Mouse (Mus musculus): ENCODE results near the gene Rpl41. TPM values are rescaled to one million over a fixed set of nuclear protein-coding genes. Genes with fewer than 3 reads are reported as not detected.
A peak's percentile ranks its signal among the peaks of the same experiment; 100 is the strongest.
"Not testable (repeated sequence)": the region's sequence is repeated elsewhere in the genome, so short reads cannot be mapped to it uniquely, and the experiment has no call there.

Rpl41 gene
- polyA plus RNA-seq, 1 experiment from 2014 or later: 2,407 TPM

- peak overlapping the region; percentile 80 for H3K27ac ChIP-seq
- no peaks in the 10 kb centered on the region for H3K9me3 ChIP-seq
These were observed 34.5 kb upstream of the Rpl41 start for GRCm38 (mm10) chr10:128583644-128584043.

GRCm38 (mm10) chr10:128579731-128580130, 30.6 kb upstream of the Rpl41 start:
- peaks cover 17% of the 10 kb centered on the region for H3K4me1 ChIP-seq
- no peaks in the 10 kb centered on the region for H3K9me3 ChIP-seq
- H3K4me3 ChIP-seq: no peak overlapping the region
- 76% methylated on average over 4 of the region's 4 CpGs for WGBS
- 0 out of 2 replicates have a peak, but pooled peaks cover 4% of the 10 kb centered on the region for H3K27me3 ChIP-seq (ENCODE audit: insufficient read depth, poor library complexity, severe bottlenecking)
- DNase-seq (ENCODE audit: low spot score): no peak
- no peak overlapping the region for H3K27ac ChIP-seq
- H3K36me3 ChIP-seq: peaks cover 11% of the 10 kb centered on the region; the same call in 1 of the 2 replicates

More at GRCm38 (mm10) chr10:128583644-128584043, 34.5 kb upstream of the Rpl41 start:
- Histone ChIP-seq H3K4me1 (peaks cover 32% of the 10 kb centered on the region), H3K27me3 (ENCODE audit: insufficient read depth, poor library complexity, severe bottlenecking) (peaks cover 42% of the 10 kb centered on the region), H3K36me3 (no peaks in the 10 kb centered on the region), H3K4me3 (peak overlapping the region; percentile 45)
- WGBS: 17% methylated on average over 7 of the region's 7 CpGs
- peak; percentile 88 for DNase-seq (ENCODE audit: low spot score)

- WGBS: 74% methylated on average over 3 of the region's 3 CpGs
- Histone ChIP-seq H3K9me3 (no peaks in the 10 kb centered on the region), H3K36me3 (peaks cover 11% of the 10 kb centered on the region; the same call in 1 of the 2 replicates), H3K27ac (no peak overlapping the region), H3K4me1 (peaks cover 17% of the 10 kb centered on the region), H3K4me3 (no peak overlapping the region), H3K27me3 (ENCODE audit: insufficient read depth, poor library complexity, severe bottlenecking) (no peaks in the 10 kb centered on the region)
- DNase-seq (ENCODE audit: low spot score): no peak
These were observed 30.2 kb upstream of the Rpl41 start for GRCm38 (mm10) chr10:128579298-128579697.

GRCm38 (mm10) chr10:128578330-128578729, 29.2 kb upstream of the Rpl41 start:
- Histone ChIP-seq H3K9me3 (no peaks in the 10 kb centered on the region), H3K4me1 (peaks cover 8% of the 10 kb centered on the region), H3K4me3 (no peak overlapping the region), H3K27ac (no peak overlapping the region), H3K36me3 (peaks cover 11% of the 10 kb centered on the region; the same call in 1 of the 2 replicates), H3K27me3 (ENCODE audit: insufficient read depth, poor library complexity, severe bottlenecking) (no peaks in the 10 kb centered on the region)
- 61% methylated on average over 11 of the region's 11 CpGs for WGBS
- no peak for DNase-seq (ENCODE audit: low spot score)

- DNase-seq (ENCODE audit: low spot score): no peak
- 0 out of 2 replicates have a peak, but pooled peaks cover 3% of the 10 kb centered on the region for H3K4me1 ChIP-seq
- no peaks in the 10 kb centered on the region for H3K9me3 ChIP-seq
- H3K27ac ChIP-seq: no peak overlapping the region
- H3K4me3 ChIP-seq: no peak overlapping the region
- peaks cover 11% of the 10 kb centered on the region; the same call in 1 of the 2 replicates for H3K27me3 ChIP-seq (ENCODE audit: insufficient read depth, poor library complexity, severe bottlenecking)
- H3K36me3 ChIP-seq: peaks cover 32% of the 10 kb centered on the region
- 95% methylated on average over 2 of the region's 2 CpGs for WGBS
These were observed 26.0 kb upstream of the Rpl41 start for GRCm38 (mm10) chr10:128575063-128575462.

GRCm38 (mm10) chr10:128565788-128566531, 16.9 kb upstream of the Rpl41 start, which contains the start of gene Pa2g4:
Pa2g4 (minus strand) TSS chr10:128565987.
- Histone ChIP-seq H3K27me3 (ENCODE audit: insufficient read depth, poor library complexity, severe bottlenecking) (0 out of 2 replicates have a peak, but pooled peaks cover 2% of the 10 kb centered on the region), H3K9me3 (no peaks in the 10 kb centered on the region), H3K4me1 (peaks cover 16% of the 10 kb centered on the region), H3K36me3 (peaks cover 37% of the 10 kb centered on the region), H3K27ac (peak within 1 kb of the TSS; percentile 92), H3K4me3 (peak within 1 kb of the TSS; percentile 87)
- DNase-seq (ENCODE audit: low spot score): peak; percentile 100
- WGBS: under 1% methylated on average over 58 of the region's 58 CpGs

GRCm38 (mm10) chr10:128565206-128565787, 16.2 kb upstream of the Rpl41 start:
- DNase-seq (ENCODE audit: low spot score): no peak
- under 1% methylated on average over 46 of the region's 46 CpGs for WGBS
- peak overlapping the region; percentile 87 for H3K4me3 ChIP-seq
- H3K36me3 ChIP-seq: peaks cover 41% of the 10 kb centered on the region
- H3K27ac ChIP-seq: peak overlapping the region; percentile 92
- H3K4me1 ChIP-seq: peaks cover 16% of the 10 kb centered on the region
- no peaks in the 10 kb centered on the region for H3K27me3 ChIP-seq (ENCODE audit: insufficient read depth, poor library complexity, severe bottlenecking)
- no peaks in the 10 kb centered on the region for H3K9me3 ChIP-seq

GRCm38 (mm10) chr10:128563544-128563943, 14.4 kb upstream of the Rpl41 start:
- Histone ChIP-seq H3K27me3 (ENCODE audit: insufficient read depth, poor library complexity, severe bottlenecking) (no peaks in the 10 kb centered on the region), H3K4me3 (no peak overlapping the region), H3K36me3 (peaks cover 55% of the 10 kb centered on the region), H3K27ac (no peak overlapping the region), H3K4me1 (peaks cover 16% of the 10 kb centered on the region), H3K9me3 (no peaks in the 10 kb centered on the region)
- no peak for DNase-seq (ENCODE audit: low spot score)
- WGBS: 87% methylated on average over 6 of the region's 6 CpGs

GRCm38 (mm10) chr10:128556963-128557362, 7.9 kb upstream of the Rpl41 start:
- no peak for DNase-seq (ENCODE audit: low spot score)
- Histone ChIP-seq H3K4me3 (no peak overlapping the region), H3K27ac (no peak overlapping the region), H3K36me3 (peaks cover 52% of the 10 kb centered on the region), H3K9me3 (no peaks in the 10 kb centered on the region), H3K4me1 (no peaks in the 10 kb centered on the region), H3K27me3 (ENCODE audit: insufficient read depth, poor library complexity, severe bottlenecking) (no peaks in the 10 kb centered on the region)
- WGBS: 85% methylated on average over 6 of the region's 6 CpGs

- peaks cover 45% of the 10 kb centered on the region for H3K36me3 ChIP-seq
- no peak overlapping the region for H3K27ac ChIP-seq
- H3K4me1 ChIP-seq: no peaks in the 10 kb centered on the region
- DNase-seq (ENCODE audit: low spot score): no peak
- no peaks in the 10 kb centered on the region for H3K9me3 ChIP-seq
- H3K4me3 ChIP-seq: no peak overlapping the region
- H3K27me3 ChIP-seq (ENCODE audit: insufficient read depth, poor library complexity, severe bottlenecking): no peaks in the 10 kb centered on the region
These were observed 7.2 kb upstream of the Rpl41 start for GRCm38 (mm10) chr10:128556286-128556685.

GRCm38 (mm10) chr10:128555567-128555966, 6.5 kb upstream of the Rpl41 start:
- H3K27me3 ChIP-seq (ENCODE audit: insufficient read depth, poor library complexity, severe bottlenecking); H3K9me3 ChIP-seq; DNase-seq (ENCODE audit: low spot score); H3K4me3 ChIP-seq; H3K27ac ChIP-seq; H3K4me1 ChIP-seq: not testable (repeated sequence)
- peaks cover 38% of the 10 kb centered on the region for H3K36me3 ChIP-seq
- 73% methylated on average over 1 of the region's 1 CpGs for WGBS

- H3K4me3 ChIP-seq; H3K27me3 ChIP-seq (ENCODE audit: insufficient read depth, poor library complexity, severe bottlenecking); DNase-seq (ENCODE audit: low spot score); H3K9me3 ChIP-seq; H3K4me1 ChIP-seq; H3K36me3 ChIP-seq: not testable (repeated sequence)
- 0 out of 2 replicates have a peak overlapping the region, but pooled peaks have one; percentile 62 for H3K27ac ChIP-seq
- WGBS: 79% methylated on average over 11 of the region's 11 CpGs
These were observed 1.2 kb upstream of the Rpl41 start for GRCm38 (mm10) chr10:128550144-128550823.

GRCm38 (mm10) chr10:128549682-128550057, 565 bp upstream of the Rpl41 start:
- H3K4me1 ChIP-seq; H3K27me3 ChIP-seq (ENCODE audit: insufficient read depth, poor library complexity, severe bottlenecking); H3K9me3 ChIP-seq: not testable (repeated sequence)
- peak; percentile 78 for DNase-seq (ENCODE audit: low spot score)
- 66% methylated on average over 6 of the region's 6 CpGs for WGBS
- Histone ChIP-seq H3K36me3 (peaks cover 11% of the 10 kb centered on the region), H3K27ac (peak overlapping the region; percentile 62; the same call in 1 of the 2 replicates), H3K4me3 (peak overlapping the region; percentile 22; the same call in 1 of the 2 replicates)

Measured in heart, embryonic 10.5 days (tissue).